Mouse (Mus musculus) embryonic facial prominence, embryonic 15.5 days (tissue): ENCODE measurements around the gene Olfr855. TPM values are rescaled to one million over a fixed set of nuclear protein-coding genes. Genes with fewer than 3 reads are reported as not detected.

Experiments
- ATAC-seq: fragments of 200-750 bp; cut with Nextera tagmentation; 2 replicates; pipeline ENCODE4 v1.8.0; 2017; ENCODE audit warnings: low read depth, moderate TSS enrichment; ENCODE audit not compliant: insufficient number of reproducible peaks, low FRiP score, low TSS enrichment
- H3K27ac ChIP-seq: fragments of 300-500 bp; sonication (generic); replicated peaks from 2 replicates; pipeline ENCODE4 v1.5.1; 2015; ENCODE audit warnings: mild to moderate bottlenecking, inconsistent platforms
- H3K27me3 ChIP-seq: fragments of 300-500 bp; sonication (generic); 2 replicates; pipeline ENCODE4 v1.6.1; 2015; ENCODE audit warnings: inconsistent platforms
- H3K36me3 ChIP-seq: fragments of 300-500 bp; sonication (generic); 2 replicates; pipeline ENCODE4 v1.6.1; 2015; ENCODE audit warnings: mild to moderate bottlenecking, inconsistent platforms
- H3K4me1 ChIP-seq: fragments of 300-500 bp; sonication (generic); 2 replicates; pipeline ENCODE4 v1.6.1; 2015; ENCODE audit warnings: inconsistent platforms
- H3K4me2 ChIP-seq: fragments of 300-500 bp; sonication (generic); replicated peaks from 2 replicates; pipeline ENCODE4 v1.6.1; 2015; ENCODE audit warnings: mild to moderate bottlenecking, inconsistent platforms
- H3K4me3 ChIP-seq: fragments of 300-500 bp; sonication (generic); replicated peaks from 2 replicates; pipeline ENCODE4 v1.5.1; 2015; ENCODE audit warnings: mild to moderate bottlenecking, inconsistent platforms
- H3K9ac ChIP-seq: fragments of 300-500 bp; sonication (generic); 2 replicates; pipeline ENCODE4 v1.6.1; 2015; ENCODE audit warnings: inconsistent platforms
- H3K9me3 ChIP-seq: fragments of 300-500 bp; sonication (generic); replicated peaks from 2 replicates; pipeline ENCODE4 v1.6.1; 2016; ENCODE audit warnings: inconsistent platforms
- WGBS: fragments of 180-500 bp; shearing (Covaris S2); methylation state at CpG from one replicate; pipeline ENCODE4 v1.1.7; 2015; 5-methylcytosine and 5-hydroxymethylcytosine counted together
- polyA plus RNA-seq: library from polyadenylated mRNA; unstranded; fragments of >200 nt; fragmentation: Nextera tagmentation; extraction: Ambion mirVana; gene quantifications from 2 replicates; pipeline ENCODE4 v1.2.1, GENCODE M21; 2015

Olfr855 gene
- polyA plus RNA-seq: 0.11 TPM in 1 of 2 replicates, not detected in the other

- H3K27me3 ChIP-seq: no peaks in the 10 kb centered on the region
- no peak within 1 kb of the TSS for H3K9ac ChIP-seq
- no peak within 1 kb of the TSS for H3K4me2 ChIP-seq
- H3K9me3 ChIP-seq: no peaks in the 10 kb centered on the region
- H3K36me3 ChIP-seq: no peaks in the 10 kb centered on the region
- ATAC-seq: no peak
- no peaks in the 10 kb centered on the region for H3K4me1 ChIP-seq
- H3K27ac ChIP-seq: no peak within 1 kb of the TSS
- no peak within 1 kb of the TSS for H3K4me3 ChIP-seq
These were observed at the start of gene Olfr855 for GRCm38 (mm10) chr9:19582317-19582716. Gene Olfr855 (plus strand): TSS chr9:19582617.

GRCm38 (mm10) chr9:19540976-19541375 is 41.4 kb upstream of the Olfr855 start, which contains the start of gene Olfr853:
Gene Olfr853 (minus strand): TSS chr9:19541076.
- H3K4me3 ChIP-seq: no peak within 1 kb of the TSS
- no peaks in the 10 kb centered on the region for H3K4me1 ChIP-seq
- no peaks in the 10 kb centered on the region for H3K27me3 ChIP-seq
- H3K27ac ChIP-seq: no peak within 1 kb of the TSS
- no peak for ATAC-seq
- H3K9me3 ChIP-seq: no peaks in the 10 kb centered on the region
- H3K36me3 ChIP-seq: no peaks in the 10 kb centered on the region
- 70% methylated on average over 1 of the region's 1 CpGs for WGBS
- no peak within 1 kb of the TSS for H3K4me2 ChIP-seq
- no peak within 1 kb of the TSS for H3K9ac ChIP-seq

- no peaks in the 10 kb centered on the region for H3K4me1 ChIP-seq
- H3K9ac ChIP-seq: no peak within 1 kb of the TSS
- no peaks in the 10 kb centered on the region for H3K27me3 ChIP-seq
- no peak within 1 kb of the TSS for H3K4me2 ChIP-seq
- ATAC-seq: no peak
- 74% methylated on average over 1 of the region's 1 CpGs for WGBS
- H3K4me3 ChIP-seq: no peak within 1 kb of the TSS
- H3K36me3 ChIP-seq: no peaks in the 10 kb centered on the region
- H3K9me3 ChIP-seq: no peaks in the 10 kb centered on the region
- H3K27ac ChIP-seq: no peak within 1 kb of the TSS
These were observed 15.1 kb upstream of the Olfr855 start, which contains the start of gene Olfr854 for GRCm38 (mm10) chr9:19567282-19567681. Gene Olfr854 (minus strand): TSS chr9:19567382.

GRCm38 (mm10) chr9:19621297-19621696 is 38.9 kb downstream of the Olfr855 start:
- Histone ChIP-seq H3K4me2 (no peak overlapping the region), H3K27me3 (no peaks in the 10 kb centered on the region), H3K9me3 (no peaks in the 10 kb centered on the region), H3K27ac (no peak overlapping the region), H3K4me3 (no peak overlapping the region), H3K4me1 (no peaks in the 10 kb centered on the region), H3K9ac (no peak overlapping the region), H3K36me3 (no peaks in the 10 kb centered on the region)
- WGBS: 93% methylated on average over 3 of the region's 3 CpGs
- ATAC-seq: no peak

GRCm38 (mm10) chr9:19621843-19622822 is 39.7 kb downstream of the Olfr855 start, which contains the start of gene Zfp317:
Gene Zfp317 (plus strand): TSS chr9:19622102.
- peak within 1 kb of the TSS; percentile 46 for H3K9ac ChIP-seq
- H3K4me3 ChIP-seq: peak within 1 kb of the TSS; percentile 64
- no peaks in the 10 kb centered on the region for H3K36me3 ChIP-seq
- no peaks in the 10 kb centered on the region for H3K27me3 ChIP-seq
- H3K4me2 ChIP-seq: peak within 1 kb of the TSS; percentile 41
- H3K9me3 ChIP-seq: no peaks in the 10 kb centered on the region
- 2% methylated on average over 35 of the region's 35 CpGs for WGBS
- peak; percentile 97 for ATAC-seq
- H3K27ac ChIP-seq: peak within 1 kb of the TSS; percentile 94
- H3K4me1 ChIP-seq: no peaks in the 10 kb centered on the region

- Histone ChIP-seq H3K4me3 (no peak overlapping the region), H3K9me3 (no peaks in the 10 kb centered on the region), H3K27me3 (no peaks in the 10 kb centered on the region), H3K27ac (no peak overlapping the region), H3K4me2 (no peak overlapping the region), H3K36me3 (peaks cover 13% of the 10 kb centered on the region), H3K4me1 (no peaks in the 10 kb centered on the region), H3K9ac (no peak overlapping the region)
- ATAC-seq: no peak
These were observed 47.2 kb downstream of the Olfr855 start for GRCm38 (mm10) chr9:19629574-19629973.

Other genes starting within 250 kb of the Olfr855 start
- gene Olfr845, start 246.2 kb upstream of the Olfr855 start, polyA plus RNA-seq: not detected in 2 replicates
- not detected in 2 replicates for gene Olfr846, start 218.6 kb upstream of the Olfr855 start, polyA plus RNA-seq
- 0.23 TPM in 1 of 2 replicates, not detected in the other for gene Olfr847, start 203.9 kb upstream of the Olfr855 start, polyA plus RNA-seq
- gene Olfr849, start 142.4 kb upstream of the Olfr855 start, polyA plus RNA-seq: not detected in 2 replicates
- not detected in 2 replicates for gene Olfr850, start 104.4 kb upstream of the Olfr855 start, polyA plus RNA-seq
- gene Olfr851, start 89.3 kb upstream of the Olfr855 start, polyA plus RNA-seq: not detected in 2 replicates
- gene Olfr853, start 41.5 kb upstream of the Olfr855 start, polyA plus RNA-seq: not detected in 2 replicates
- gene Olfr854, start 15.2 kb upstream of the Olfr855 start, polyA plus RNA-seq: not detected in 2 replicates
- 22.3 and 26.7 TPM in 2 replicates for gene Zfp317, start 39.5 kb downstream of the Olfr855 start, polyA plus RNA-seq
- 0.07 and 0.09 TPM in 2 replicates for gene Olfr857, start 126.8 kb downstream of the Olfr855 start, polyA plus RNA-seq
- gene Olfr58, start 197.7 kb downstream of the Olfr855 start, polyA plus RNA-seq: not detected in 2 replicates
- gene Olfr859, start 222.3 kb downstream of the Olfr855 start, polyA plus RNA-seq: not detected in 2 replicates